Mouse (Mus musculus): ENCODE results near the gene Gm4922. TPM values are rescaled to one million over a fixed set of nuclear protein-coding genes. Genes with fewer than 3 reads are reported as not detected.

Gene Gm4922
- polyA plus RNA-seq, 1 experiment from 2014 or later, result 0.11 TPM

- Histone ChIP-seq H3K9ac (replicated peaks) (no peak overlapping the region), H3K9me3 (no peaks in the 10 kb centered on the region), H3K27ac (no peak overlapping the region), H3K4me1 (replicated peaks) (peaks cover 7% of the 10 kb centered on the region; the same call in 1 of the 2 replicates), H3K4me3 (replicated peaks) (no peak overlapping the region), H3K36me3 (no peaks in the 10 kb centered on the region), H3K4me2 (no peak overlapping the region), H3K27me3 (no peaks in the 10 kb centered on the region)
- 65% methylated on average over 3 of the region's 3 CpGs for WGBS
- ATAC-seq (ENCODE audit: insufficient number of reproducible peaks, insufficient read depth, low FRiP score, low TSS enrichment, low read depth), result no peak
Observed at GRCm38 (mm10) chr10:18777546-18777945, 9.0 kb downstream of the Gm4922 start.

DNA sequence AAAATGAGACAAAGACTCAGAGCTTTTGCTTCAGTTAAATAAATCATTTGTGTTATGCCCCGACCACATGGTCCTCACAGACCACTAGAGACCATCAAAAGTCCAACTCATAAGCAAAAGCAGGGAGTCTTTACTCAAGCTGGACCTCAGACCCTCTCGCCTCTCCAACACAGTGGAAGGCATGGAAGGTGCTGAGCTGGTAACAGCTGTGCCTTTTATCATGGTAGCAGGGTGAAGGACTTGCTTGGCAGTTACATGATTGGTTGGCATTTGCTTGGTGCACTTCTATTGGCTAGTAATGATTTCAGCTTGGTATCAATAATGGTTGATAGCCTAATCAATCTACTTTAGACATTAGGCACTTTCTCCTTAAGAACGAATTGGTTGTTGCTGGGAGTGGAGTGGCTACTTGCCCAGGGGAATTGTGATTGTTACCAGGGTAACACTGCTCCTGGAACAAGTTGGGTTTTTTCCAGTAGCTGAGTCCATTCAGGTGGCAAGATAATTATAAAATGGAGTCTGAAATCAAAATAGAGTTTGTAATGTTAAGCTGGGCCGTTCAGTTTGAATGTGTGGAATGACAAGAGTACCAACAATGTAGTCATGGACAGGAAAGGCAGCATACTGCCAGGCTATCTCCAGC, 13.9 kb downstream of the Gm4922 start:
- no peaks in the 10 kb centered on the region for H3K36me3 ChIP-seq
- no peaks in the 10 kb centered on the region for H3K9me3 ChIP-seq
- peaks cover 7% of the 10 kb centered on the region; the same call in 1 of the 2 replicates for H3K4me1 ChIP-seq (replicated peaks)
- no peak overlapping the region for H3K4me3 ChIP-seq (replicated peaks)
- no peak for ATAC-seq (ENCODE audit: insufficient number of reproducible peaks, insufficient read depth, low FRiP score, low TSS enrichment, low read depth)
- no peak overlapping the region for H3K4me2 ChIP-seq
- WGBS, result 77% methylated on average over 4 of the region's 4 CpGs
- no peak overlapping the region for H3K27ac ChIP-seq
- no peaks in the 10 kb centered on the region for H3K27me3 ChIP-seq
- H3K9ac ChIP-seq (replicated peaks), result no peak overlapping the region

- Histone ChIP-seq H3K4me1 (replicated peaks) (peaks cover 6% of the 10 kb centered on the region; the same call in 1 of the 2 replicates), H3K9me3 (no peaks in the 10 kb centered on the region; the same call in 1 of the 2 replicates), H3K27me3 (no peaks in the 10 kb centered on the region), H3K36me3 (no peaks in the 10 kb centered on the region), H3K9ac (replicated peaks) (no peak overlapping the region), H3K27ac (no peak overlapping the region), H3K4me3 (replicated peaks) (no peak overlapping the region), H3K4me2 (no peak overlapping the region)
- ATAC-seq (ENCODE audit: insufficient number of reproducible peaks, insufficient read depth, low FRiP score, low TSS enrichment, low read depth), result no peak
- 50% methylated on average over 5 of the region's 5 CpGs for WGBS
Observed at GRCm38 (mm10) chr10:18769909-18770308, 16.7 kb downstream of the Gm4922 start.

GRCm38 (mm10) chr10:18760241-18760640, 26.4 kb downstream of the Gm4922 start:
- Histone ChIP-seq H3K27ac (no peak overlapping the region), H3K4me2 (no peak overlapping the region), H3K4me1 (replicated peaks) (no peaks in the 10 kb centered on the region), H3K4me3 (replicated peaks) (no peak overlapping the region), H3K9me3 (no peaks in the 10 kb centered on the region; the same call in 1 of the 2 replicates), H3K9ac (replicated peaks) (no peak overlapping the region), H3K27me3 (no peaks in the 10 kb centered on the region), H3K36me3 (no peaks in the 10 kb centered on the region)
- WGBS, result 46% methylated on average over 2 of the region's 2 CpGs
- no peak for ATAC-seq (ENCODE audit: insufficient number of reproducible peaks, insufficient read depth, low FRiP score, low TSS enrichment, low read depth)

DNA sequence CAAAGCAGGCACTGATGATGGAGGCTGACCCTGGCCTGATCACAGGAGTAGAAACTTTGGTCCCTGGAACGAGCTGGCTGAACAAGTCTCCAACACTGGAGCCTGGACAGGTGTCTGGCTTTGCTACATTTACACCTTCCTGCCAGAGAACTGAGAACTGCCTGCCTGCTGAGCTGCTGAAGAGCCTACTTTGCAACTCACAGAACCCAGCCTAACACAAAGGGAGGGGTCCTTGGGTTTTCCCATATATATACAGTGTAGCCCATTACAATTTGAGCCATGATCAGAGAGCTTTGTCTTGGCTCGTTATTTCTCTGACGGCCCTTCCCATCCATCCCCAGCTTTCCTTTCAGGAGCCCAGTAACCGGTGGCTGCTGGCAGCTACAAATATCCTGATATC, 36.5 kb downstream of the Gm4922 start:
- H3K9ac ChIP-seq (replicated peaks), result no peak overlapping the region
- H3K4me3 ChIP-seq (replicated peaks), result no peak overlapping the region
- H3K4me2 ChIP-seq, result no peak overlapping the region
- H3K9me3 ChIP-seq, result no peaks in the 10 kb centered on the region
- no peak overlapping the region for H3K27ac ChIP-seq
- peaks cover 4% of the 10 kb centered on the region for H3K27me3 ChIP-seq
- no peaks in the 10 kb centered on the region for H3K4me1 ChIP-seq (replicated peaks)
- ATAC-seq (ENCODE audit: insufficient number of reproducible peaks, insufficient read depth, low FRiP score, low TSS enrichment, low read depth), result no peak
- WGBS, result 80% methylated on average over 4 of the region's 4 CpGs
- H3K36me3 ChIP-seq, result no peaks in the 10 kb centered on the region

DNA sequence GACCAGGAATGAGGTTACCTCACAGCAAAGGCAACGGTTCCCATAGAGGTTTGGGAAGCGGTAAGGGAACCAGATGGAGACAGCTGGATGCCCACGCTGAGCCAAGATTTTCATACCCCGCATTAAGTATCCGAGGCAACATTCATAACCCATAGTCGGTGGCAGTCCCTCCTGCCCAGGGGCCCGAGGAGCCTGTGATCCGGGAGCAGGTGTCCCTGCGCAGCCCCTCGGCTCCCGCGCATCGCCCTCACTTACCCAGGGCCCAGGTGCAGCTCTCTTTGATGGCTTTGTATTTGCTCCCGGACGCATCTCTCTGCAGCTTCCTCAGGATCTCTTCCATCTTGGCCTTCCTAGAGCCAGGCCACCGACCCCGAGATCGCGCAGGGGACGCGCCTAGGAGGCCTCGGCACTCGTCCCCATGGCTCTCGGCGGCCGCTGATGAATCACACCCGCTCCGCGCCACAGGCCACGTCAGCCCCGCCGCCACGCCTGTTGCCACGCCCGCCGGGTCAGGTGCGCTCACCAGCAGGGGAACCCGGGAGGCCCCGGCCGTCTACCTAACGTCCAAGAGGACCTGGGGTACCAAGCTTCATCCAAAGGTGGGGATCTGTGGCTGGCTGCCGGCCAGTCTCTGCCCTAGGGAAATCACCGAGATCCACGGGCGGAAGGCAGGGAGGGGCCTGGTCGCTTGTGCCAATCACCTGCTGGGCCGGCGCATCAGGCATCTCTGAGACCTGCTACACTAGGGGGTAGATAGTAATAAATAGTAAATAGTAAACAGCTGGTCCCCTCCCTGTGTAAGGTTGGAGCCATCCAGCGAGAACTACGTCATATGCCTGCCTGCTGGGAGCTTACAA, 43.1 kb downstream of the Gm4922 start, which contains the start of gene Arfgef3:
TSS of gene Arfgef3 (minus strand) at position 664 of the 857 bp plus-strand sequence.
- peaks cover 31% of the 10 kb centered on the region for H3K27me3 ChIP-seq
- ATAC-seq (ENCODE audit: insufficient number of reproducible peaks, insufficient read depth, low FRiP score, low TSS enrichment, low read depth), result 0 out of 2 replicates have a peak, but pooled peaks have one; percentile 43
- H3K9ac ChIP-seq (replicated peaks), result peak within 1 kb of the TSS; percentile 53; the same call in 1 of the 2 replicates
- H3K4me1 ChIP-seq (replicated peaks), result peaks cover 13% of the 10 kb centered on the region; the same call in 1 of the 2 replicates
- H3K36me3 ChIP-seq, result no peaks in the 10 kb centered on the region
- WGBS, result 2% methylated on average over 50 of the region's 50 CpGs
- H3K9me3 ChIP-seq, result no peaks in the 10 kb centered on the region
- no peak within 1 kb of the TSS for H3K27ac ChIP-seq
- H3K4me2 ChIP-seq, result peak within 1 kb of the TSS; percentile 95
- peak within 1 kb of the TSS; percentile 53 for H3K4me3 ChIP-seq (replicated peaks)

GRCm38 (mm10) chr10:18742086-18742485, 44.5 kb downstream of the Gm4922 start:
- no peak overlapping the region for H3K4me2 ChIP-seq
- no peaks in the 10 kb centered on the region for H3K36me3 ChIP-seq
- H3K9me3 ChIP-seq, result no peaks in the 10 kb centered on the region
- H3K27ac ChIP-seq, result no peak overlapping the region
- H3K4me1 ChIP-seq (replicated peaks), result peaks cover 13% of the 10 kb centered on the region; the same call in 1 of the 2 replicates
- WGBS, result 49% methylated on average over 6 of the region's 6 CpGs
- peaks cover 31% of the 10 kb centered on the region for H3K27me3 ChIP-seq
- H3K9ac ChIP-seq (replicated peaks), result no peak overlapping the region
- no peak for ATAC-seq (ENCODE audit: insufficient number of reproducible peaks, insufficient read depth, low FRiP score, low TSS enrichment, low read depth)
- H3K4me3 ChIP-seq (replicated peaks), result no peak overlapping the region

GRCm38 (mm10) chr10:18741024-18741423, 45.6 kb downstream of the Gm4922 start:
- Histone ChIP-seq H3K4me1 (replicated peaks) (peaks cover 13% of the 10 kb centered on the region; the same call in 1 of the 2 replicates), H3K4me2 (no peak overlapping the region), H3K27me3 (peaks cover 31% of the 10 kb centered on the region), H3K9ac (replicated peaks) (no peak overlapping the region), H3K36me3 (no peaks in the 10 kb centered on the region), H3K9me3 (no peaks in the 10 kb centered on the region), H3K4me3 (replicated peaks) (no peak overlapping the region), H3K27ac (no peak overlapping the region)
- 85% methylated on average over 8 of the region's 8 CpGs for WGBS
- no peak for ATAC-seq (ENCODE audit: insufficient number of reproducible peaks, insufficient read depth, low FRiP score, low TSS enrichment, low read depth)

Other genes starting within 250 kb of the Gm4922 start
- 19.7 and 20.0 TPM in 2 replicates for gene Hebp2, start 240.7 kb downstream of the Gm4922 start, polyA plus RNA-seq (2016; fragmentation: Nextera tagmentation; extraction: Ambion mirVana)
- 0.20 and 0.26 TPM in 2 replicates for gene Arfgef3, start 42.8 kb downstream of the Gm4922 start, polyA plus RNA-seq (2016; fragmentation: Nextera tagmentation; extraction: Ambion mirVana)
- 61.1 and 63.7 TPM in 2 replicates for gene Perp, start 58.2 kb upstream of the Gm4922 start, polyA plus RNA-seq (2016; fragmentation: Nextera tagmentation; extraction: Ambion mirVana)
- gene Tnfaip3, start 228.9 kb upstream of the Gm4922 start, polyA plus RNA-seq (2016; fragmentation: Nextera tagmentation; extraction: Ambion mirVana), result 2.9 and 3.5 TPM in 2 replicates

Data from limb, embryonic 12.5 days (tissue).